Mouse (Mus musculus) MEL (cell line): ENCODE measurements around the gene Nanos3. TPM values are rescaled to one million over a fixed set of nuclear protein-coding genes. Genes with fewer than 3 reads are reported as not detected.
A peak's percentile ranks its signal among the peaks of the same experiment; 100 is the strongest.

ENCODE experiments used
- DNase-seq: peaks from one replicate; pipeline ENCODE4 v3.0.0; 2011; ENCODE audit warnings: low read depth, low spot score
- H3K27ac ChIP-seq: 2 replicates; pipeline ENCODE4 v1.5.1; 2012; ENCODE audit warnings: low read depth, mild to moderate bottlenecking, control low read depth, low read length, moderate library complexity; ENCODE audit not compliant: control insufficient read depth
- H3K27me3 ChIP-seq, 2 experiments: fragments of 150-350 bp in 1 of 2; sonication (generic) in 1 of 2; 2 replicates each; pipeline ENCODE4 v1.6.1; 2012; ENCODE audit warnings: low read length in 2 of 2, mild to moderate bottlenecking in 2 of 2, improper control_type of control experiment in 1 of 2, moderate library complexity in 1 of 2; ENCODE audit not compliant: insufficient read depth in 2 of 2, control insufficient read depth in 1 of 2
- H3K36me3 ChIP-seq, 2 experiments: 2 replicates each; pipeline ENCODE4 v1.6.1; 2012 to 2014; ENCODE audit warnings: low read length in 2 of 2, improper control_type of control experiment in 1 of 2, inconsistent platforms in 1 of 2, mild to moderate bottlenecking in 1 of 2; ENCODE audit not compliant: insufficient read depth in 2 of 2, control insufficient read depth in 1 of 2
- H3K4me1 ChIP-seq, 2 experiments: fragments of 150-350 bp in 1 of 2; sonication (generic) in 1 of 2; 2 replicates each; pipeline ENCODE4 v1.6.1; 2012; ENCODE audit warnings: low read length in 2 of 2, improper control_type of control experiment in 1 of 2, mild to moderate bottlenecking in 1 of 2; ENCODE audit not compliant: insufficient read depth in 2 of 2, control insufficient read depth in 1 of 2
- H3K4me3 ChIP-seq, 2 experiments: fragments of 150-350 bp in 1 of 2; sonication (generic) in 1 of 2; 2 replicates each; pipeline ENCODE4 v1.5.1; 2012; ENCODE audit warnings: low read depth in 2 of 2, low read length in 2 of 2, mild to moderate bottlenecking in 2 of 2, moderate library complexity in 2 of 2, control low read depth in 1 of 2, improper control_type of control experiment in 1 of 2; ENCODE audit not compliant: control insufficient read depth in 1 of 2, insufficient read depth in 1 of 2
- H3K79me2 ChIP-seq: 2 replicates; pipeline ENCODE4 v1.6.1; 2012; ENCODE audit warnings: mild to moderate bottlenecking, low read length, moderate library complexity; ENCODE audit not compliant: control insufficient read depth, poor library complexity, insufficient read depth
- H3K9ac ChIP-seq: 2 replicates; pipeline ENCODE4 v1.6.1; 2012; ENCODE audit warnings: low read depth, mild to moderate bottlenecking, control low read depth, low read length, moderate library complexity; ENCODE audit not compliant: control insufficient read depth, poor library complexity, severe bottlenecking
- H3K9me3 ChIP-seq: fragments of 150-350 bp; sonication (generic); replicated peaks from 2 replicates; pipeline ENCODE4 v1.6.1; 2012; ENCODE audit warnings: mild to moderate bottlenecking, low read length, improper control_type of control experiment, moderate library complexity; ENCODE audit not compliant: insufficient read depth
- BHLHE40 ChIP-seq: IDR thresholded peaks from 2 replicates; pipeline ENCODE4 v1.6.1; 2012; ENCODE audit warnings: low read depth, mild to moderate bottlenecking, inconsistent platforms, low read length, improper control_type of control experiment, borderline replicate concordance
- E2F4 ChIP-seq: IDR thresholded peaks from 2 replicates; pipeline ENCODE4 v1.6.1; 2011; ENCODE audit warnings: low read depth, low read length, improper control_type of control experiment, borderline replicate concordance
- EP300 ChIP-seq, 2 experiments: IDR thresholded peaks; 2 replicates each; pipeline ENCODE4 v1.6.1; 2011; ENCODE audit warnings: improper control_type of control experiment in 2 of 2, low read length in 2 of 2, low read depth in 1 of 2, mild to moderate bottlenecking in 1 of 2
- GABPA ChIP-seq: IDR thresholded peaks from 2 replicates; pipeline ENCODE4 v1.6.1; 2012; ENCODE audit warnings: low read depth, mild to moderate bottlenecking, inconsistent platforms, low read length, improper control_type of control experiment, moderate library complexity
- JUND ChIP-seq: IDR thresholded peaks from 2 replicates; pipeline ENCODE4 v1.6.1; 2011; ENCODE audit warnings: low read depth, mild to moderate bottlenecking, improper control_type of control experiment, low read length
- KAT2A ChIP-seq: conservative IDR thresholded peaks from 2 replicates; pipeline ENCODE4 v1.6.1; 2012; ENCODE audit warnings: low read depth, low read length, improper control_type of control experiment, inconsistent platforms
- MAX ChIP-seq: IDR thresholded peaks from 2 replicates; pipeline ENCODE4 v1.6.1; 2011; ENCODE audit warnings: low read length, improper control_type of control experiment
- MAZ ChIP-seq: IDR thresholded peaks from 2 replicates; pipeline ENCODE4 v1.6.1; 2012; ENCODE audit warnings: low read depth, mild to moderate bottlenecking, inconsistent platforms, low read length, improper control_type of control experiment
- MXI1 ChIP-seq: IDR thresholded peaks from 2 replicates; pipeline ENCODE4 v1.6.1; 2011; ENCODE audit warnings: mild to moderate bottlenecking, low read depth, low read length, improper control_type of control experiment
- MYC ChIP-seq: IDR thresholded peaks from 2 replicates; pipeline ENCODE4 v1.6.1; 2011; ENCODE audit warnings: low read depth, mild to moderate bottlenecking, low read length, improper control_type of control experiment, moderate library complexity
- NELFE ChIP-seq: IDR thresholded peaks from 2 replicates; pipeline ENCODE4 v1.6.1; 2011; ENCODE audit warnings: low read depth, low read length, improper control_type of control experiment
- NRF1 ChIP-seq: IDR thresholded peaks from 2 replicates; pipeline ENCODE4 v1.6.1; 2014; ENCODE audit warnings: low read depth, mild to moderate bottlenecking, inconsistent platforms, low read length, improper control_type of control experiment, moderate library complexity; ENCODE audit not compliant: poor library complexity, insufficient read depth, severe bottlenecking
- POLR2AphosphoS2 ChIP-seq: IDR thresholded peaks from 2 replicates; pipeline ENCODE4 v1.6.1; 2011; ENCODE audit warnings: low read length, improper control_type of control experiment
- SIN3A ChIP-seq: IDR thresholded peaks from 2 replicates; pipeline ENCODE4 v1.6.1; 2012; ENCODE audit warnings: low read length, improper control_type of control experiment, inconsistent platforms
- SMC3 ChIP-seq: IDR thresholded peaks from 2 replicates; pipeline ENCODE4 v1.6.1; 2011; ENCODE audit warnings: low read depth, low read length, improper control_type of control experiment
- TAL1 ChIP-seq: IDR thresholded peaks from 2 replicates; pipeline ENCODE4 v1.6.1; 2012; ENCODE audit warnings: mild to moderate bottlenecking, inconsistent platforms, low read length, moderate library complexity, mixed read lengths
- TCF12 ChIP-seq: IDR thresholded peaks from 2 replicates; pipeline ENCODE4 v1.6.1; 2014; ENCODE audit warnings: low read depth, mild to moderate bottlenecking, inconsistent platforms, low read length, improper control_type of control experiment, moderate library complexity
- USF1 ChIP-seq: IDR thresholded peaks from 2 replicates; pipeline ENCODE4 v1.6.1; 2014; ENCODE audit warnings: low read depth, mild to moderate bottlenecking, inconsistent platforms, low read length, improper control_type of control experiment, moderate library complexity
- ZC3H11A ChIP-seq: IDR thresholded peaks from 2 replicates; pipeline ENCODE4 v1.6.1; 2012; ENCODE audit warnings: low read depth, mild to moderate bottlenecking, inconsistent platforms, low read length, improper control_type of control experiment
- ZNF384 ChIP-seq: IDR thresholded peaks from 2 replicates; pipeline ENCODE4 v1.6.1; 2012; ENCODE audit warnings: low read depth, mild to moderate bottlenecking, inconsistent platforms, low read length, improper control_type of control experiment
- polyA plus RNA-seq, 2 experiments: library from polyadenylated mRNA; stranded (reverse) in 1 of 2; unstranded in 1 of 2; fragments of >175 nt in 1 of 2; fragments of >200 nt in 1 of 2; gene quantifications; 2 replicates each; pipeline versions ENCODE4 v1.2.1 to v1.2.4; 2012; ENCODE audit warnings: low replicate concordance in 2 of 2, low read depth in 1 of 2; ENCODE audit not compliant: insufficient read length in 2 of 2, insufficient read depth in 1 of 2, missing spikeins in 1 of 2
- total RNA-seq: library from RNA; depleted of rRNA; stranded (reverse); fragments of 300-350 nt; gene quantifications from 2 replicates; pipeline ENCODE4 v1.2.3, GENCODE M21; 2012

The Nanos3 gene
- total and polyA plus RNA-seq, 3 experiments, result 1.7 to 2.0 TPM; not detected in 1

GRCm38 (mm10) chr8:84202466-84202865, 17.4 kb upstream of the Nanos3 start:
- Histone ChIP-seq H3K9ac (no peak overlapping the region), H3K27me3 (no peaks in the 10 kb centered on the region), H3K79me2 (peaks cover 4% of the 10 kb centered on the region; the same call in 1 of the 2 replicates), H3K4me1 (peaks cover 0 to 35% of the 10 kb centered on the region in 2 experiments), H3K27ac (no peak overlapping the region; the same call in 1 of the 2 replicates), H3K9me3 (no peaks in the 10 kb centered on the region), H3K4me3 (0 out of 4 replicates have a peak overlapping the region, but pooled peaks of 1 of the 2 experiments have one; percentile 2), H3K36me3 (peaks cover 0 to 7% of the 10 kb centered on the region in 2 experiments; a peak in 1 of 4 replicates)
- TF ChIP-seq JUND (no peak), NRF1 (no peak), ZNF384 (no peak), USF1 (no peak), TAL1 (no peak), EP300 (IDR thresholded peaks at IDR 0.05; ENCODE audit: low read depth in 1 of 2, low read length in 2 of 2) (no peak), MXI1 (no peak), POLR2AphosphoS2 (no peak), MYC (no peak), E2F4 (no peak), NELFE (no peak), SMC3 (no peak), BHLHE40 (no peak), ZC3H11A (no peak), KAT2A (no peak), GABPA (no peak)
- peak; percentile 52 for DNase-seq

- DNase-seq, result peak; percentile 68
- TF ChIP-seq TCF12 (no peak), MAX (peak; percentile 11), MAZ (no peak), MYC (peak; percentile 10; the same call in 1 of the 2 replicates), MXI1 (peak; percentile 61), ZC3H11A (no peak), GABPA (no peak), SIN3A (0 out of 2 replicates have a peak, but pooled peaks have one; percentile 59), BHLHE40 (0 out of 2 replicates have a peak, but pooled peaks have one; percentile 35), SMC3 (no peak), JUND (no peak), NRF1 (0 out of 2 replicates have a peak, but pooled peaks have one; percentile 24)
- TF ChIP-seq, all 39 proteins: peak for 6
- no peaks in the 10 kb centered on the region for H3K27me3 ChIP-seq
- H3K9me3 ChIP-seq, result no peaks in the 10 kb centered on the region
- peaks cover 0 to 35% of the 10 kb centered on the region in 2 experiments for H3K4me1 ChIP-seq
- H3K27ac ChIP-seq, result peak overlapping the region; percentile 36; the same call in 1 of the 2 replicates
- H3K4me3 ChIP-seq, result peak overlapping the region; percentile 60 to 91
- H3K36me3 ChIP-seq, result peaks cover 0 to 7% of the 10 kb centered on the region in 2 experiments; a peak in 1 of 4 replicates
- peaks cover 4% of the 10 kb centered on the region; the same call in 1 of the 2 replicates for H3K79me2 ChIP-seq
- peak overlapping the region; percentile 76 for H3K9ac ChIP-seq
Measured at GRCm38 (mm10) chr8:84201545-84202245, 16.7 kb upstream of the Nanos3 start.
